Mouse (Mus musculus) gastrocnemius, postnatal 14 days (tissue): ENCODE measurements around the gene Pum2. TPM values are rescaled to one million over a fixed set of nuclear protein-coding genes. Genes with fewer than 3 reads are reported as not detected.

ENCODE experiments used
- DNase-seq: peaks from one replicate; pipeline ENCODE4 v3.0.0; 2021; ENCODE audit warnings: mixed read lengths
- intact Hi-C: fragments of 180-260 bp; cut with DNase I; formaldehyde crosslinking; loops from one replicate; pipeline ENCODE4 v1.15.1; 2025; ENCODE audit warnings: low total_unique reads
- total RNA-seq, 2 experiments: library from RNA; stranded (reverse); gene quantifications; 2 replicates each; pipeline ENCODE4 v1.2.3; 2021

Pum2 gene
- total RNA-seq, 2 experiments from 2014 or later, result 63.1 to 66.7 TPM

DNA sequence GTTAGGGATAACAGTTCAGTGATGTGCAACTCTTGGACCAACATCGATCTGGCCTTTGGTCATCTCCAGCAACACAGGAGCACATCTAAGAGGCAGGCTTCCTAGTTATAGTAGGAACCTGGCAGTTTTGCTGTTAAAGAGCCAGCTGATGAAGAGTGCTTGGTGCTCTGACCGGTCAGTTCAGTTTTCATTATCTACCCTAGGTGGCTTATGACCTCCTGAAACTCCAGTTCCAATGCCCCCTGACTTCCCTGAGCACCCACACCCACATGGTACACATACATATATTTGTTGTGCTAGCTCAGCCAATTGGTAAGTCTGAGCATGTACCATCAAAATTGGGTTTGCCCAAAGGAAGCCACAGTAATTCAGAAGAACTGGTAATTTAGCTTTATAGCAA, 79.7 kb downstream of the Pum2 start:
- no peak for DNase-seq
- intact Hi-C loops, result no loop called here

- intact Hi-C loops, result no loop called here
Measured at GRCm38 (mm10) chr12:8754116-8754515, 80.2 kb downstream of the Pum2 start.

GRCm38 (mm10) chr12:8758029-8758428, 84.1 kb downstream of the Pum2 start:
- intact Hi-C loops, result no loop called here

More at GRCm38 (mm10) chr12:8754116-8754515, 80.2 kb downstream of the Pum2 start:
- no peak for DNase-seq

DNA sequence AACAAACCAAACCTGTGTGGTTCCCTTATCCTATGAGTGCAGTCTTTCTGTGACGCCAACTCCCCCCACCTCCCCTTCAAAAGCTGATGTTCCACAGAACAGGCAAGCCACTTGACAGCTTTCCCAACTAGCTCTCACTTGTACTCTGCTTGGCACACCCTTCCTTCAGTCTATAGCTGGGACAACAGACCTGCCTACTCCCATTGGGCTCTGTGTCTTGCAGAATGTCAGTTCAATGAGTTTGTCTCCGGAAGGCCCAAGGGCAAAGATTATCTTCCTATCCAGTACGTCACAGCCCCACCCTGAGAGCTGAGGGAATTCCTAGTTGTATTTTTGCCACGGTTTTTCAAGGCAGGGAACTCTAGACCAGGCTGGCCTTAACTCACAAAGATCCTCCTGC, 85.2 kb downstream of the Pum2 start:
- DNase-seq, result no peak
- intact Hi-C loops, result no loop called here

More at GRCm38 (mm10) chr12:8758029-8758428, 84.1 kb downstream of the Pum2 start:
- no peak for DNase-seq

GRCm38 (mm10) chr12:8759779-8760178, 85.8 kb downstream of the Pum2 start:
- no peak for DNase-seq
- intact Hi-C loops, result loop anchor here (10.0 kb wide), 1 partner anchor 245 kb away; no protein-coding TSS in a partner anchor

DNA sequence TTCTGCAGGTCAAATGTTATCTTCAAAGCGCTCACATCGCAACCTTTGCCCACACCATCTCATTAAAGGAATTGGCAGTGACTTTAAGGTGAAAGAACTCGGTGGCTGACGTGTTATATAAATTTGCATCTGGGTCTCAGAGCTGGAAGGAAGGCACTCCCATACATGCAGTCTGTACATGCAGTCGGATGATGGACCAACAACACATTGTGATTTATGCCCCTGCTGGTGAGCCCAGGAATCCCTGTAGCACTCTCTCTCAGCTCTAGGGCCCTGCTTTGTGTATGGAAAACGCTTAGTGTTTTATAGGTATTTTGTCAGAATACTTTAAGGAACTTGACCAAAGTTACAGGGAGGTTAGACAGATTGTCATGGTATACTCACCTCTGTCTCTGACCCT, 86.6 kb downstream of the Pum2 start:
- intact Hi-C loops, result loop anchor here (10.0 kb wide), 1 partner anchor 244 kb away; no protein-coding TSS in a partner anchor
- no peak for DNase-seq

GRCm38 (mm10) chr12:8761058-8761457, 87.1 kb downstream of the Pum2 start:
- DNase-seq, result no peak
- intact Hi-C loops, result loop anchor here (10.0 kb wide), 1 partner anchor 244 kb away; no protein-coding TSS in a partner anchor

DNA sequence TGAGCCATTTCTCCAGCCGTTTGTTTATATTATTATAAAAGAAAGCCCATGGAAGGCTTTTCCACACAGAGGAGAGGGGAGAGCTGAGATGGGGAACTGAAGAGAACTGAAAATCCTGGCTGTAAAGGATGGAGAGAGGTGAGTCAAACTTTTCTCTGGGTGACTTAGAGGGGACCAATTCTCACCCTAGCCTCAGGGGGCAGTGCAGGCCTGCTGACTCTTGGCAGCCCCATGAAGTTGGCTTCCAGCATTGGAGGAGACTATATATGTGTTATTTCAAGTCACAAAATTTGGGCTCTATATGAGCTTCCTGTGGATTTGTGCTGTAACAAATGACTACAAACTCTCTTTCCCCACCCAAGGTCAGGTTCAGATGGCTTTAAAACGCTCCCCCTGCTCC, 88.7 kb downstream of the Pum2 start:
- DNase-seq, result no peak
- intact Hi-C loops, result loop anchor here (10.0 kb wide), 1 partner anchor 242 kb away; no protein-coding TSS in a partner anchor

DNA sequence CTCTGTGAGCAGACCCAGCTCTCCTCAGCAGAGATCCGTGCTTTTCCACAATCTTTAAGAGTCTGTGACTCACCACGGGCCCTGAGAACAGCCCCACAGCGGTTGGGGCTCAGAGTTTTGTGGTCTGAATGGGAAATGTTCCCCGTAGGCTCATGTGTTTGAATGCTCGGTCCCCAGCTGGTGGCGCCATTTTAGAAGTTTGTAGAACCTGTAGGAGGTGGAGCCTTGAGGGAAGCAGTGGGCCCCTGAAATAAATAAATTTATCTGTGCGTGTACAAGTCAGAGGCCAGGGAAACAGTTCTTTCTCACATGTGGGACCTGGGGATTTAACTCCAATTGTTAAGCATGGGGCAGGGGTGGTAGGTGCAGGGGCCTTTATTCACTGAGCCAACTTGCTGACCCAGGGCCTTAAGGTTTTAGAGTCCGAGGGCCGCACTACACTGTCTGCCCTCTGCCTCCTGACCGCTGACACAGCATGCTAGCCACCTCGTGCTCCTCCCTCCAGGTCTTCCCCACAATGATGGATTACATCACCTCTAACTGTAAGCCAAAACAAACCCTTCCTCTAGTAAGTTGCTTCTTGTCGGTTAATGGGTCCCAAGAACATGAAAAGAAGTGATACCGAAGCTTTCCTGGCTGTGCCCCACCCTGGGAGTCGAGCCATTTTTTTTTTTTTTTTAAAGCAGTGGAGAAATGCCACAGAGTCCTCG, 90.4 kb downstream of the Pum2 start:
- intact Hi-C loops, result loop anchor here (10.0 kb wide), 1 partner anchor 240 kb away; no protein-coding TSS in a partner anchor
- DNase-seq, result no peak

- intact Hi-C loops, result no loop called here
Measured at GRCm38 (mm10) chr12:8770946-8771843, 97.3 kb downstream of the Pum2 start, which contains the start of gene Sdc1. Sdc1 (plus strand) TSS chr12:8771323.

DNA sequence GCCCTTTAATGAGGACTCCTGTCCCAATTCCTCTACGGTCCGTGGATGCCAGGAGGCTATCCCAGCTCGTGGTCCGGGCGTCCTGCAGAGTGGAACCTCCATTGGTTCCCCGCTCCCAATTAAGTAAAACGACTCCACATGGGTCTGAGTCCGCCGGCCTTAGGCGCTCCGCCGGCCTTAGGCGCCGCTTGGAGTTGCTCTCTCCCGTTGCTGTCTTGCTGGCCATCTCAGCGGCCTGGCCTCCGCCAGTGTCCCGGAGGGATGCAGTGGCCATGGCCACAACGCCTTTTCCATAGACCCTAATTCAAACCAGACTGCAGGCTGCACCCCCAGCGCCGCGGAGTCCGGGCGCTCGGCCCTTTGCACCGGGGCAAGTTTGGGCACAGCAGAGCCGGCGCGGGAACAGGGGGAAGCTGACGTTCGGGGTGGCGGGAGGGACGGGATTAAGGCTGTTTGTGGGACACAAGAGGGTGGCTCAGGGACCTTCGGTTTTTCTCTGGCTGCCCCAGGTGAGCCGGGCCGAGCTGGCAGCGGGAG, 98.0 kb downstream of the Pum2 start:
- DNase-seq, result peak; percentile 32
- intact Hi-C loops, result no loop called here

More at GRCm38 (mm10) chr12:8770946-8771843, 97.3 kb downstream of the Pum2 start, which contains the start of gene Sdc1:
- peak; percentile 77 for DNase-seq

DNA sequence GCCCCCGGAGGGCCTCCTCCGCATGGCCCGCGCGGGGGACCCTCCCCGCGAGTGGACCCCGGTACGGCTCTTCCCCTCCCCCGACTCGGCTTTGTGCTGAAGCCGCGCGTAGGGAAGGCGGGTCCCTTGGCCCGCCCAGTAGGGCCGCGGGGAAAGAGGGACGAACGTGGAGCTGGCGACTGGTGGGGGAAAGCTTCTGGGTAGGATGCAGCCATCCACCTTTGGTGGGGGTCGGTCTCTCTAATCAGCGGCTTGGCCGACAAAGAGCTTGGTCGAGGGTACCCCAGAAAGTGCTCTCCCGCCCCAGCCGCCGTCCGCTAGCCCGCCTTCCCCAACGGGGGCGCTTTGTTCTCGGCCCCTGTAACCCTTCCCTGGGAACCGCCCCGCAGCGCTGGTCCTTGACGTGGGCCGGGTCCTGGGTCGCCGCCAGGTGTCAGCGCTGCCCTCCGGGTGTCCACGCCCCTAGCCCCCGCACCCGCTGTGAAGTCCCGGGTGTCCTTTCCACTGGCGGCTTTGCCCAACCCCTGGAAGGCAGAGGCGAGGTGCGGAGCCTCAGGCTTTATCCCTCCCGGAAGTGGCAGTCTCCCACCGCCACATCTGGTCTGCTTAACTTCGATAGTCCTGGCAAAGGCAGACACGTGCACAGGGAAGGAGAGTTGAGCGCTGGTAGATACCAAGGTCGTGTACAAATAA, 98.7 kb downstream of the Pum2 start:
- DNase-seq, result peak; percentile 56
- intact Hi-C loops, result no loop called here

GRCm38 (mm10) chr12:8773336-8773735, 99.4 kb downstream of the Pum2 start:
- intact Hi-C loops, result no loop called here
- DNase-seq, result no peak

- intact Hi-C loops, result no loop called here
- no peak for DNase-seq
Measured at GRCm38 (mm10) chr12:8774183-8774582, 100.2 kb downstream of the Pum2 start.

GRCm38 (mm10) chr12:8776206-8776605, 102.3 kb downstream of the Pum2 start:
- intact Hi-C loops, result loop anchor here (5.0 kb wide), 1 partner anchor 96 kb away; no protein-coding TSS in a partner anchor
- DNase-seq, result no peak

DNA sequence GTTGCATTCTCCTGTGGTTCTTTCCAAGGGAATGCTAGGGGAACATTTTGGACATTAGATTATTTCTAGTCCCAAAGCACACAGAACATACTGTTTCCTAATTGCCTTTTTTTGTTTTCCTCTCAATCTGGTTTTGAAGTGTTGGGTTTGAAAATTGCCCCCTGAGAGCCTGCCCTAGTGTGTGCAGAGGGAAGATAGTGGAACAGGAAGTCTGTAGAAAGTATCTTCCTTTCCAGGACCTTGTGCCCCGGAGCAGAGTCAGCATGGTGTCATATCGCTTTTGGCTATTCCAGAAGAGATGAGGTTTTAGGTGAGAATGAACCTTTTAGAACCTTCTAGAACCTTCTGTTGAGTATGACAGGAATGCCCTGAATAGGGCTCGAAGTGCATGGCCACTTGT, 102.8 kb downstream of the Pum2 start:
- intact Hi-C loops, result loop anchor here (5.0 kb wide), 1 partner anchor 96 kb away; no protein-coding TSS in a partner anchor
- DNase-seq, result no peak

- DNase-seq, result no peak
- intact Hi-C loops, result loop anchor here (5.0 kb wide), 1 partner anchor 94 kb away; no protein-coding TSS in a partner anchor
Measured at GRCm38 (mm10) chr12:8778106-8778505, 104.2 kb downstream of the Pum2 start.

- DNase-seq, result no peak
- intact Hi-C loops, result loop anchor here (5.0 kb wide), 1 partner anchor 92 kb away; no protein-coding TSS in a partner anchor
Measured at GRCm38 (mm10) chr12:8779851-8780250, 105.9 kb downstream of the Pum2 start.

DNA sequence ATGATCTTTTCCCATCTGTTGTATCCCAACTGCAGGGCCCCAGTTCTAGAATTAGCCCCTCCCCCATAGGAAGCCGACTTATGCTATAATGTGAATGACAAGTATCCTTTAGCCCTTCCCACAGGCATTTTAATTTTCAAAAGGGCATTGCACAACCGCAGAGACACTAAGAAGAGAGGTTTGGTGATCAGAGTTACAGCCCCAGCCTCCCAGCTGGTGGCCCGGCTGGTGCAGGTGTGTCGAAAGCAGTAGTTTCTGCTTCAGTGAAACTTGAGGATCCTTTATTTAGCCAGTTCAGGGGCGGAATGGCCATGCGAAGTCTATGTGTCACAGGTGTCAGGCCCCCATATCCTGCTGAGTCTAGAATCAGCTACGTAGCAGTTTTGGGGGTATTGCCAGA, 107.2 kb downstream of the Pum2 start:
- intact Hi-C loops, result no loop called here
- DNase-seq, result no peak
